12 mouse cellular contexts compared by ENCODE assay signal in genomic region chr3:133517406-133517805, GRCm38 (mm10). TPM values are rescaled to one million over a fixed set of nuclear protein-coding genes. Genes with fewer than 3 reads are reported as not detected.
DNase-seq lines count a peak whose midpoint lies in the region; TF ChIP-seq lines count a peak whose summit lies in the region.
"Had no signal": no experiment of that assay in that cellular context is flagged by ENCODE, and none has a peak within 500 bp of the region (broad histone marks: within the 10 kb centered on the region; RNA-seq: fewer than 3 reads in every experiment).

No protein-coding gene starts in this region.

- no peaks in the 10 kb centered on the region for H3K36me3 ChIP-seq in liver, adult 2 months (ENCODE audit: control insufficient read depth, insufficient read depth, low read length)

- no peak for TF ChIP-seq POLR2A in liver, adult 2 months (IDR thresholded peaks at IDR 0.05; ENCODE audit: extremely low read depth, insufficient read depth, low read length)

- 39% methylated on average over 6 of the region's 6 CpGs for WGBS in liver, adult 2 months

- H3K27ac ChIP-seq in liver, adult 2 months (replicated peaks; ENCODE audit: insufficient read depth, low read depth, low read length), result no peak overlapping the region
- H3K27ac ChIP-seq: hindbrain, embryonic 12.5 days; limb, embryonic 12.5 days; midbrain, embryonic 13.5 days had no signal

- intact Hi-C loops in gastrocnemius, postnatal 14 days (cut with DNase I; ENCODE audit: low total_unique reads), result no loop called here

- no peaks in the 10 kb centered on the region for H3K27me3 ChIP-seq in liver, adult 2 months (ENCODE audit: control insufficient read depth, insufficient read depth, low read length)
- H3K27me3 ChIP-seq: hindbrain, embryonic 12.5 days; limb, embryonic 12.5 days; midbrain, embryonic 13.5 days had no signal

- peaks cover 13% of the 10 kb centered on the region; the same call in 1 of the 2 replicates for H3K79me2 ChIP-seq in liver, adult 2 months (ENCODE audit: control insufficient read depth, insufficient read depth, low read length)

- H3K4me1 ChIP-seq in liver, adult 2 months (ENCODE audit: control insufficient read depth, insufficient read depth, low read length), result peaks cover 10% of the 10 kb centered on the region; the same call in 1 of the 2 replicates
- H3K4me1 ChIP-seq: hindbrain, embryonic 12.5 days; limb, embryonic 12.5 days; midbrain, embryonic 13.5 days had no signal

- H3K9ac ChIP-seq in liver, adult 2 months (ENCODE audit: low read depth, low read length), result no peak overlapping the region
- H3K9ac ChIP-seq: hindbrain, embryonic 12.5 days; limb, embryonic 12.5 days; midbrain, embryonic 13.5 days had no signal

- DNase-seq in gastrocnemius, adult 18-20 months (ENCODE audit: low spot score), result peak; percentile 56
- no peak for DNase-seq in gastrocnemius, postnatal 4 days (ENCODE audit: low spot score in 2 of 2)
- peak; percentile 84 for DNase-seq in liver, adult 2 months (ENCODE audit: extremely low read depth, low read depth, low spot score)
- DNase-seq in liver, result no peak
- peak; percentile 21 for DNase-seq in gastrocnemius, postnatal 14 days
- DNase-seq in heart, postnatal 4 days, result peak; percentile 10
- no peak for DNase-seq in cerebellum, postnatal 25 days
- no peak for DNase-seq in layer of hippocampus, adult 11-12 months (ENCODE audit: low spot score)
- DNase-seq: cerebellum, adult 2 months had no signal

- H3K4me3 ChIP-seq in liver, adult 2 months (ENCODE audit: insufficient read depth, low read depth, low read length), result no peak overlapping the region
- H3K4me3 ChIP-seq: hindbrain, embryonic 12.5 days; limb, embryonic 12.5 days; midbrain, embryonic 13.5 days had no signal

- no peak for TF ChIP-seq CTCF in liver, adult 2 months (IDR thresholded peaks at IDR 0.05; ENCODE audit: low read depth, low read length)

RNA-seq across cellular contexts. Expression of gene Tet2, which starts 27.5 kb away (rescaled TPM):
- 10 to 100 TPM; 14.3 to 18.2 TPM for total RNA-seq in gastrocnemius, adult 18-20 months (2021)
- total RNA-seq in gastrocnemius, postnatal 4 days (2021), result 100 to 1,000 TPM in 1 of 2 experiments, 10 to 100 TPM in 1; 79.2 to 104 TPM
- total RNA-seq in liver, adult 2 months (2014; rRNA removed), result 12.1 and 12.3 TPM in 2 replicates
- polyA plus RNA-seq in liver, adult 2 months (2012; rRNA removed), result 5.8 and 8.2 TPM in 2 replicates
- total RNA-seq in gastrocnemius, postnatal 14 days (2021), result 10 to 100 TPM; 32.1 to 34.3 TPM
- 10 to 100 TPM; 41.7 to 48.3 TPM for total RNA-seq in heart, postnatal 4 days (2021)

Comparison
In these comparisons a context has a peak if more than half of its experiments do, and no peak if none do; other contexts are left out.
1. DNase-seq: peak in gastrocnemius, adult 18-20 months (single experiment), liver, adult 2 months (single experiment), gastrocnemius, postnatal 14 days (single experiment) and heart, postnatal 4 days (single experiment); none in gastrocnemius, postnatal 4 days (0 of 2), liver (single experiment), cerebellum, postnatal 25 days (0 of 2) and layer of hippocampus, adult 11-12 months (single experiment).